Mouse (Mus musculus) liver, postnatal 0 days (tissue): Measurements from ENCODE around the gene Aig1.

ENCODE experiments used
- CTCF ChIP-seq: sonication (generic); IDR thresholded peaks from 2 replicates; pipeline ENCODE4 v1.5.1; 2016; ENCODE audit warnings: antibody characterized with exemption, low read depth
- EP300 ChIP-seq: IDR thresholded peaks from 2 replicates; pipeline ENCODE4 v1.6.1; 2016; ENCODE audit warnings: antibody characterized with exemption, low read depth, mild to moderate bottlenecking

GRCm38 (mm10) chr10:13793458-13793857 lies 75.3 kb downstream of the Aig1 start:
- TF ChIP-seq CTCF (no peak), EP300 (no peak)
